Mouse (Mus musculus) adrenal gland, adult (tissue): Measurements from ENCODE around the gene Gm14819.
"Not testable (repeated sequence)": the region's sequence is repeated elsewhere in the genome, so short reads cannot be mapped to it uniquely, and the experiment has no call there.

Experiments
- DNase-seq, 2 experiments: peaks; one replicate each; pipeline ENCODE4 v3.0.0; 2022 to 2023; ENCODE audit warnings: low spot score in 1 of 2; ENCODE audit not compliant: inconsistent age in 2 of 2

Gm14819 gene

DNA sequence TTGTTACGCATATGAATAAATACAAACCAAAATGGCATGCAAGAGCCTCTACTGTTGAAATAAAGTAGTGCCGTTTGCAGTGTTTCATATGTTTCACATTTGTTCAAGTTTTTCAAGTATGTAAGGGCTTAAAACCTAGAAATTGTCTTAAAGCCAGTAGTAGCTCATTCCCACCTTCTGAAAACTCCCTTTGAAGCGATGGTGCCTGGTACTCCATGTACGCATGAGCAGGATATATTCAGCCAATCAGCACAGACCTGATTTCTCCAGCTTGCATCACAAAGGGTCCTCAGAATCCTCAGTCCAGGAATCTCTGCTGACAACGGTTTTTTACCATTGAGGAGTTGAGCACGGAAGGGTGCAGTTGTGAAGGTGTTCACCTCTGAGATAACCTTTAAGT is at the start of gene Gm14819:
Gene Gm14819 (plus strand): TSS at position 301 of the 400 bp plus-strand sequence.
- not testable (repeated sequence) for DNase-seq
